Mouse (Mus musculus) stomach, postnatal 0 days (tissue): ENCODE measurements around the gene Tldc2. TPM values are rescaled to one million over a fixed set of nuclear protein-coding genes. Genes with fewer than 3 reads are reported as not detected.
A peak's percentile ranks its signal among the peaks of the same experiment; 100 is the strongest.

Experiments
- ATAC-seq: fragments of 200-750 bp; cut with Nextera tagmentation; 2 replicates; pipeline ENCODE4 v1.8.0; 2017; ENCODE audit not compliant: low FRiP score, low TSS enrichment
- DNase-seq: peaks from one replicate; pipeline ENCODE4 v3.0.0-alpha.2; 2016; ENCODE audit warnings: low spot score
- H3K27ac ChIP-seq: fragments of 300-500 bp; sonication (generic); replicated peaks from 2 replicates; pipeline ENCODE4 v1.5.1; 2014; ENCODE audit warnings: mild to moderate bottlenecking, control low read depth
- H3K27me3 ChIP-seq: fragments of 300-500 bp; sonication (generic); 2 replicates; pipeline ENCODE4 v1.6.1; 2014; ENCODE audit warnings: low read length; ENCODE audit not compliant: control insufficient read depth, insufficient read depth
- H3K36me3 ChIP-seq: fragments of 300-500 bp; sonication (generic); 2 replicates; pipeline ENCODE4 v1.6.1; 2014; ENCODE audit warnings: low read length, mixed read lengths; ENCODE audit not compliant: control insufficient read depth, insufficient read depth
- H3K4me1 ChIP-seq: fragments of 300-500 bp; sonication (generic); replicated peaks from 2 replicates; pipeline ENCODE4 v1.6.1; 2014; ENCODE audit warnings: antibody characterized with exemption; ENCODE audit not compliant: control insufficient read depth, insufficient read depth
- H3K4me2 ChIP-seq: fragments of 300-500 bp; sonication (generic); replicated peaks from 2 replicates; pipeline ENCODE4 v1.6.1; 2014; ENCODE audit warnings: low read depth, mild to moderate bottlenecking, control low read depth, moderate library complexity
- H3K4me3 ChIP-seq: fragments of 300-500 bp; sonication (generic); 2 replicates; pipeline ENCODE4 v1.5.1; 2014; ENCODE audit warnings: low read depth, low read length, control low read depth
- H3K9ac ChIP-seq: fragments of 300-500 bp; sonication (generic); 2 replicates; pipeline ENCODE4 v1.6.1; 2014; ENCODE audit warnings: mild to moderate bottlenecking, low read length, control low read depth, mixed read lengths
- H3K9me3 ChIP-seq: fragments of 300-500 bp; sonication (generic); 2 replicates; pipeline ENCODE4 v1.6.1; 2016; ENCODE audit warnings: low read length; ENCODE audit not compliant: control insufficient read depth
- CTCF ChIP-seq: IDR thresholded peaks from 2 replicates; pipeline ENCODE4 v1.5.1; 2016; ENCODE audit warnings: antibody characterized with exemption, low read depth, mild to moderate bottlenecking, moderate library complexity
- EP300 ChIP-seq: optimal IDR thresholded peaks from 2 replicates; pipeline ENCODE3; 2016; ENCODE audit warnings: antibody characterized with exemption
- WGBS: fragments of 180-500 bp; shearing (Covaris S2); extraction: QIAGEN DNeasy Blood & Tissue Kit; methylation state at CpG from one replicate; pipeline ENCODE4 v1.1.7; 2014; 5-methylcytosine and 5-hydroxymethylcytosine counted together
- polyA plus RNA-seq: library from polyadenylated mRNA; unstranded; fragments of >200 nt; fragmentation: Nextera tagmentation; extraction: Ambion mirVana; gene quantifications from 2 replicates; pipeline ENCODE4 v1.2.1, GENCODE M21; 2015

Tldc2 gene
- polyA plus RNA-seq, 1 experiment from 2014 or later, result not detected

DNA sequence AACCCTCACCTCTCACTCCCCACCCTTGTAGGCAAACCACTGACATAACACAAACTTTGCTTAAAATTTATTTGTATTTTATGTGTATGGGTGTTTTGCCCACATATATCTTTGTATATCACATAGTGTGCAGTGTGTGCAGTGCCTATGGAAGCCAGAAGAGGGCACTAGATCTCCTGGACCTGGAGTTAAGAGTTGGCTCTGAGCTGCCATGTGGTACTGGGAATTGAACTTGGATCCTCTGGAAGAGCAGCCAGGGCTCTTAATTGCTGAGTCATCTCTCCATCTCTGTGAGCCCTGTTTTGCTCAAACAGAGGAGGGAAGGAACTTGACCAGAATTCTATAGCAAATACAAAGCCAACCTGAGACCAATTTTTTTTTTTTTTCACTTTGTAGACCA is 42.9 kb upstream of the Tldc2 start:
- H3K36me3 ChIP-seq, result peaks cover 16% of the 10 kb centered on the region
- ATAC-seq, result no peak

DNA sequence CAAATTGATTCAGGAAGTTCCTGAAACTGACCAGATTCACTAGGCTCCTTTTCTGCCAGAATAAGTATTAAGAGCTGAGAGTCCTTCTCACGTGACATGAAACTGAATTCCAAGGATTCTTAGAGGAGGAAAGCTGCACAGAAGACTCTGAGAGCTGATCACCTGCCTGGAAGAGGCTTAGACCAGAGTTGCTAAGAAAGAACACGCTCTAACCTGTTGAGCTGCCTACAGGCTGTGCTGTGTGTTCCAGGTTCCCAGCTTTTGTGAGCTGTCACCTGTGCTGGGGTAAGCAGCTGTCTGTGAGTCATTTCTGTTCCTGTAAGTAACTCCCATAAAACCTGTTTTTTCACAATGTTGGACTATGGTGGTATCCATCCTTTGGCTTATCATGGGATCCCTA is 40.9 kb upstream of the Tldc2 start:
- Histone ChIP-seq H3K4me2 (no peak overlapping the region), H3K4me3 (no peak overlapping the region), H3K9ac (no peak overlapping the region), H3K4me1 (no peaks in the 10 kb centered on the region), H3K27ac (no peak overlapping the region), H3K27me3 (no peaks in the 10 kb centered on the region), H3K9me3 (no peaks in the 10 kb centered on the region), H3K36me3 (peaks cover 1% of the 10 kb centered on the region)
- ATAC-seq, result no peak
- 74% methylated on average over 2 of the region's 2 CpGs for WGBS
- TF ChIP-seq CTCF, result no peak
- no peak for TF ChIP-seq EP300
- DNase-seq, result no peak

More for the DNA sequence above, 42.9 kb upstream of the Tldc2 start:
- H3K4me1 ChIP-seq, result no peaks in the 10 kb centered on the region
- H3K9ac ChIP-seq, result no peak overlapping the region
- no peak overlapping the region for H3K4me2 ChIP-seq
- TF ChIP-seq CTCF, result peak; percentile 64
- no peak for TF ChIP-seq EP300
- no peaks in the 10 kb centered on the region for H3K27me3 ChIP-seq
- H3K27ac ChIP-seq, result no peak overlapping the region
- H3K9me3 ChIP-seq, result no peaks in the 10 kb centered on the region
- DNase-seq, result no peak
- no peak overlapping the region for H3K4me3 ChIP-seq

DNA sequence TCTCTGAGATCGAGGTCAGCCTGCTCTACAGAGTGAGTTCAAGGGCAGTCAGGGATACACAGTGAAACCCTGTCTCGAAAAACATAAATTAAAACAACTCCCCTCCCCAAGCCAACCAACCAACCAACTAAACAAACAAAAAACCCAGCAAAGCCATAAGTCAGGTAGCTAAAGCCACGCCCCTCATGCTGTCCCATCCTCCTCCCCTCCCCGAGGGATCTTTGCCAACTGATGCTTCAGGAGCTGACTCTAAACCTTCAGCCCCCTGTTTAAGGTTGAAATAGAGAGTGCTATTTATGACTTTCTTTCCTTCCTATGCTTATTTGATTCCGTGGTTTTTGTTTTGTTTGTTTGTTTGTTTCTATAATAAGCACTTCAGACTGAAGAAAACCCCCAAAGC is 39.9 kb upstream of the Tldc2 start:
- H3K9ac ChIP-seq, result no peak overlapping the region
- H3K36me3 ChIP-seq, result peaks cover under 1% of the 10 kb centered on the region; the same call in 1 of the 2 replicates
- no peaks in the 10 kb centered on the region for H3K4me1 ChIP-seq
- ATAC-seq (no peak), DNase-seq (no peak)
- no peaks in the 10 kb centered on the region for H3K27me3 ChIP-seq
- no peak overlapping the region for H3K4me3 ChIP-seq
- H3K9me3 ChIP-seq, result no peaks in the 10 kb centered on the region
- H3K4me2 ChIP-seq, result no peak overlapping the region
- no peak overlapping the region for H3K27ac ChIP-seq
- WGBS, result 89% methylated on average over 5 of the region's 5 CpGs
- no peak for TF ChIP-seq EP300
- TF ChIP-seq CTCF, result no peak

DNA sequence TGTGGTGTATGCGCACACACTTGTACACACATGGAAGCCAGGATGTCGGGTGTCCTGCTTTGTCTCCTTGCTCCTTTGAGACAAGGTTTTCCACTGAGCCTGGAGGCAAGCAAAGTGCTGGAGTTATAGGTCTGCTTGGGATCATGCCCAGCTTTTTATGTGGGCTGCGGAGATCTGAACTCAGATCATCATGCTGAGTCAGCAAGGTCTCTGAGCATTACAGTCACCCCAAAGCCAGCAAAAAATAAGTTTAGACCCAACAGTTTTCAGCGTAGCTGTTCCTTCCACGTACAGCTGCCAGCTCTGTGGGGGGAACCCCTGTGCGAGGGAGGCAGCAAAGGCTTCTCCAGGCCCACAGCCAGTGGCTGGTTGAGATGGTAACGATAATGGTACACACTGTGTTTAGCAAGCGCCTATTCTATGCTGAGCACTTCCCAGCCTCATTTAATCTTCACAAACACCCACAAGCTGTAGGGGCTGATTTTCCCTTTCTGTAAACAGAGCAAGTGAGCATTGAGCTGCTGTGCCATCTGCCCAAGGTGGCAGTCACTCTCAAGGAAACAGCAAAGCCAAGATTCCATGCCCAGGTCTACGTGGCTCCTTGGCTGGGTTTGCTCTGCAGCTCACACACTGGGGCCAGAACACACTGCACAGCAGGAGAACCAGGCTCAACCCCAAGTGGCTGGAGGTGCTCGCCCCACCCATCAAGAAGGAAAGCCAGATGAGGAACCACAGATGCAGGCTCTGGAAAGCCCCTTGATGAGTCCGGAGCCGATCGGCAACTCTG is 38.3 kb upstream of the Tldc2 start:
- Histone ChIP-seq H3K36me3 (peaks cover 14% of the 10 kb centered on the region), H3K9ac (no peak overlapping the region), H3K27ac (no peak overlapping the region), H3K4me1 (no peaks in the 10 kb centered on the region), H3K4me2 (no peak overlapping the region), H3K4me3 (no peak overlapping the region), H3K27me3 (no peaks in the 10 kb centered on the region), H3K9me3 (no peaks in the 10 kb centered on the region)
- no peak for TF ChIP-seq CTCF
- no peak for TF ChIP-seq EP300
- ATAC-seq, result no peak
- no peak for DNase-seq
- WGBS, result 81% methylated on average over 13 of the region's 13 CpGs

DNA sequence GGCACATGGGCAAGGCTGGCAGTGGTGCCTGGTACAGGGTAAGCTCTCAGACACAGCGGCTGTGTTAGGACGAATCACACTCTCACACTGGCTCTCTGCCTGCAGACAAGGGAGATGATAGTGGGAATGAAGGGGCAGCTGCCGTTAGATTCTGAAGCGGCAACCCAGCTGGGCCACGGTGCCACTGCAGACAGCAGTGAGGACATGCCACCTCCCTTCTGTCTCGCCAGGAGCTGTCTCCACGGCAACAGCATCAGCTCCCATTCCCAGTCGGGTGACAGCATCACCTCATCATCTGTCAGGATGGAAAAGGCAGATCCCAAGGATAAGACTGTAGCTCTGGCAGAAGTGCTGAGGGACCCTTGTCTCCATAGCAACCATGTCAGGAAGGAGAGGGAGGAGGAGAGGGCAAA is 37.0 kb upstream of the Tldc2 start:
- Histone ChIP-seq H3K9ac (no peak overlapping the region), H3K4me3 (no peak overlapping the region), H3K4me2 (no peak overlapping the region), H3K27me3 (no peaks in the 10 kb centered on the region), H3K4me1 (no peaks in the 10 kb centered on the region), H3K36me3 (peaks cover 14% of the 10 kb centered on the region), H3K9me3 (no peaks in the 10 kb centered on the region), H3K27ac (0 out of 2 replicates have a peak overlapping the region, but pooled peaks have one; percentile 0)
- no peak for ATAC-seq
- 60% methylated on average over 8 of the region's 8 CpGs for WGBS
- DNase-seq, result no peak
- no peak for TF ChIP-seq CTCF
- no peak for TF ChIP-seq EP300

DNA sequence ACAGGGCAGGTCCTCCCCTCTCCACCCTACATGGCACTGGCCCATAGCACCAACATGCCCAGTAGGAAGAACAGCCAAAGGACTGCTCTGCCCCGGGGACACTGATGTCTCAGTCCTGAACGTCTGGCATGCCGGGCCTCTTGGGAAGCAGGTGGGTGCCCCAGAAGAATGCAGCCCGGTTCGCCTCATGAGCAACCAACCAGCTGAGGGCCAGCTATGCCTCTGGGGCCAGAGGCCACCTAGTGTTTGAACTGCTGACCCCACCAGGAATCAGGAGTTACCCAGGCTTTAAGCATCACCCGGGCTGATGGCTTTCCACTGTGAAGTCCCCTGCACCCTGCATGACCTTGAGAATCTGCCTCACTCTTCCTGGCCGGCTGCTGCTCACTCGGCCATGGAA is 34.4 kb upstream of the Tldc2 start:
- H3K27ac ChIP-seq, result no peak overlapping the region
- H3K4me1 ChIP-seq, result no peaks in the 10 kb centered on the region
- no peak for ATAC-seq
- TF ChIP-seq EP300 (no peak), CTCF (no peak)
- peaks cover 16% of the 10 kb centered on the region for H3K36me3 ChIP-seq
- DNase-seq, result no peak
- no peaks in the 10 kb centered on the region for H3K27me3 ChIP-seq
- no peak overlapping the region for H3K4me2 ChIP-seq
- no peaks in the 10 kb centered on the region for H3K9me3 ChIP-seq
- no peak overlapping the region for H3K4me3 ChIP-seq
- no peak overlapping the region for H3K9ac ChIP-seq
- WGBS, result 79% methylated on average over 8 of the region's 8 CpGs
